Mouse (Mus musculus): ENCODE data around the gene Ccdc63. TPM values are rescaled to one million over a fixed set of nuclear protein-coding genes. Genes with fewer than 3 reads are reported as not detected.
A peak's percentile ranks its signal among the peaks of the same experiment; 100 is the strongest.

Gene Ccdc63
- polyA plus RNA-seq, 1 experiment from 2014 or later: 0.56 TPM

- H3K4me3 ChIP-seq (ENCODE audit: low read length): no peak overlapping the region
- ATAC-seq (replicated peaks; ENCODE audit: extremely low read depth, insufficient read depth, low FRiP score): no peak
- 57% methylated on average over 3 of the region's 3 CpGs for WGBS
- no peak overlapping the region for H3K27ac ChIP-seq (ENCODE audit: low read length)
- H3K9me3 ChIP-seq (replicated peaks; ENCODE audit: control insufficient read depth, low read length): peaks cover 4% of the 10 kb centered on the region; the same call in 1 of the 2 replicates
- H3K27me3 ChIP-seq (ENCODE audit: control insufficient read depth, insufficient read depth, low read length): no peaks in the 10 kb centered on the region
- no peaks in the 10 kb centered on the region for H3K36me3 ChIP-seq (ENCODE audit: control insufficient read depth, insufficient read depth)
- H3K9ac ChIP-seq (ENCODE audit: low read length): no peak overlapping the region
- H3K4me2 ChIP-seq (ENCODE audit: low read depth, low read length): no peak overlapping the region
- peaks cover 10% of the 10 kb centered on the region for H3K4me1 ChIP-seq (ENCODE audit: control insufficient read depth, insufficient read depth, low read length)
Observed at GRCm38 (mm10) chr5:122075736-122076135, 64.9 kb downstream of the Ccdc63 start.

- no peak overlapping the region for H3K4me3 ChIP-seq (ENCODE audit: low read length)
- no peaks in the 10 kb centered on the region for H3K27me3 ChIP-seq (ENCODE audit: control insufficient read depth, insufficient read depth, low read length)
- peaks cover 12% of the 10 kb centered on the region for H3K4me1 ChIP-seq (ENCODE audit: control insufficient read depth, insufficient read depth, low read length)
- WGBS: 72% methylated on average over 4 of the region's 4 CpGs
- ATAC-seq (replicated peaks; ENCODE audit: extremely low read depth, insufficient read depth, low FRiP score): no peak
- H3K4me2 ChIP-seq (ENCODE audit: low read depth, low read length): no peak overlapping the region
- no peak overlapping the region for H3K9ac ChIP-seq (ENCODE audit: low read length)
- H3K9me3 ChIP-seq (replicated peaks; ENCODE audit: control insufficient read depth, low read length): no peaks in the 10 kb centered on the region
- no peaks in the 10 kb centered on the region for H3K36me3 ChIP-seq (ENCODE audit: control insufficient read depth, insufficient read depth)
- H3K27ac ChIP-seq (ENCODE audit: low read length): peak overlapping the region; percentile 99
Observed at GRCm38 (mm10) chr5:122071997-122072396, 68.6 kb downstream of the Ccdc63 start.

GRCm38 (mm10) chr5:122070963-122071800 is 69.4 kb downstream of the Ccdc63 start:
- peak overlapping the region; percentile 64 for H3K9ac ChIP-seq (ENCODE audit: low read length)
- H3K4me1 ChIP-seq (ENCODE audit: control insufficient read depth, insufficient read depth, low read length): peaks cover 12% of the 10 kb centered on the region
- peak overlapping the region; percentile 99 for H3K27ac ChIP-seq (ENCODE audit: low read length)
- H3K4me3 ChIP-seq (ENCODE audit: low read length): no peak overlapping the region
- peak overlapping the region; percentile 29; the same call in 1 of the 2 replicates for H3K4me2 ChIP-seq (ENCODE audit: low read depth, low read length)
- no peaks in the 10 kb centered on the region for H3K27me3 ChIP-seq (ENCODE audit: control insufficient read depth, insufficient read depth, low read length)
- 33% methylated on average over 16 of the region's 16 CpGs for WGBS
- peak; percentile 90 for ATAC-seq (replicated peaks; ENCODE audit: extremely low read depth, insufficient read depth, low FRiP score)
- H3K9me3 ChIP-seq (replicated peaks; ENCODE audit: control insufficient read depth, low read length): no peaks in the 10 kb centered on the region
- H3K36me3 ChIP-seq (ENCODE audit: control insufficient read depth, insufficient read depth): no peaks in the 10 kb centered on the region

GRCm38 (mm10) chr5:122068563-122068962 is 72.1 kb downstream of the Ccdc63 start:
- peaks cover 12% of the 10 kb centered on the region for H3K4me1 ChIP-seq (ENCODE audit: control insufficient read depth, insufficient read depth, low read length)
- no peak for ATAC-seq (replicated peaks; ENCODE audit: extremely low read depth, insufficient read depth, low FRiP score)
- no peaks in the 10 kb centered on the region for H3K9me3 ChIP-seq (replicated peaks; ENCODE audit: control insufficient read depth, low read length)
- 68% methylated on average over 13 of the region's 13 CpGs for WGBS
- H3K36me3 ChIP-seq (ENCODE audit: control insufficient read depth, insufficient read depth): no peaks in the 10 kb centered on the region
- no peak overlapping the region for H3K4me3 ChIP-seq (ENCODE audit: low read length)
- H3K27ac ChIP-seq (ENCODE audit: low read length): no peak overlapping the region
- peak overlapping the region; percentile 24; the same call in 1 of the 2 replicates for H3K9ac ChIP-seq (ENCODE audit: low read length)
- H3K27me3 ChIP-seq (ENCODE audit: control insufficient read depth, insufficient read depth, low read length): no peaks in the 10 kb centered on the region
- no peak overlapping the region for H3K4me2 ChIP-seq (ENCODE audit: low read depth, low read length)

GRCm38 (mm10) chr5:122063204-122063933 is 77.3 kb downstream of the Ccdc63 start:
- Histone ChIP-seq H3K9me3 (replicated peaks; ENCODE audit: control insufficient read depth, low read length) (no peaks in the 10 kb centered on the region), H3K27me3 (ENCODE audit: control insufficient read depth, insufficient read depth, low read length) (no peaks in the 10 kb centered on the region), H3K36me3 (ENCODE audit: control insufficient read depth, insufficient read depth) (no peaks in the 10 kb centered on the region), H3K4me1 (ENCODE audit: control insufficient read depth, insufficient read depth, low read length) (peaks cover 20% of the 10 kb centered on the region), H3K9ac (ENCODE audit: low read length) (no peak overlapping the region), H3K27ac (ENCODE audit: low read length) (no peak overlapping the region), H3K4me3 (ENCODE audit: low read length) (no peak overlapping the region), H3K4me2 (ENCODE audit: low read depth, low read length) (no peak overlapping the region)
- no peak for ATAC-seq (replicated peaks; ENCODE audit: extremely low read depth, insufficient read depth, low FRiP score)
- 69% methylated on average over 25 of the region's 25 CpGs for WGBS

- H3K27me3 ChIP-seq (ENCODE audit: control insufficient read depth, insufficient read depth, low read length): no peaks in the 10 kb centered on the region
Observed at GRCm38 (mm10) chr5:122062479-122062878, 78.1 kb downstream of the Ccdc63 start.

GRCm38 (mm10) chr5:122060767-122061333 is 79.8 kb downstream of the Ccdc63 start:
- Histone ChIP-seq H3K9me3 (replicated peaks; ENCODE audit: control insufficient read depth, low read length) (peaks cover 7% of the 10 kb centered on the region), H3K4me1 (ENCODE audit: control insufficient read depth, insufficient read depth, low read length) (peaks cover 20% of the 10 kb centered on the region), H3K27me3 (ENCODE audit: control insufficient read depth, insufficient read depth, low read length) (no peaks in the 10 kb centered on the region), H3K4me3 (ENCODE audit: low read length) (no peak overlapping the region), H3K9ac (ENCODE audit: low read length) (no peak overlapping the region), H3K27ac (ENCODE audit: low read length) (no peak overlapping the region), H3K36me3 (ENCODE audit: control insufficient read depth, insufficient read depth) (no peaks in the 10 kb centered on the region), H3K4me2 (ENCODE audit: low read depth, low read length) (no peak overlapping the region)
- no peak for ATAC-seq (replicated peaks; ENCODE audit: extremely low read depth, insufficient read depth, low FRiP score)
- WGBS: 35% methylated on average over 9 of the region's 12 CpGs

More at GRCm38 (mm10) chr5:122062479-122062878, 78.1 kb downstream of the Ccdc63 start:
- peak overlapping the region; percentile 56; the same call in 1 of the 2 replicates for H3K9ac ChIP-seq (ENCODE audit: low read length)
- peaks cover 4% of the 10 kb centered on the region for H3K9me3 ChIP-seq (replicated peaks; ENCODE audit: control insufficient read depth, low read length)
- peak; percentile 25; the same call in 1 of the 2 replicates for ATAC-seq (replicated peaks; ENCODE audit: extremely low read depth, insufficient read depth, low FRiP score)
- WGBS: 10% methylated on average over 12 of the region's 12 CpGs
- H3K27ac ChIP-seq (ENCODE audit: low read length): peak overlapping the region; percentile 29; the same call in 1 of the 2 replicates
- H3K4me3 ChIP-seq (ENCODE audit: low read length): peak overlapping the region; percentile 22; the same call in 1 of the 2 replicates
- peak overlapping the region; percentile 57 for H3K4me2 ChIP-seq (ENCODE audit: low read depth, low read length)
- no peaks in the 10 kb centered on the region for H3K36me3 ChIP-seq (ENCODE audit: control insufficient read depth, insufficient read depth)
- peaks cover 20% of the 10 kb centered on the region for H3K4me1 ChIP-seq (ENCODE audit: control insufficient read depth, insufficient read depth, low read length)

GRCm38 (mm10) chr5:122059060-122060017 is 81.3 kb downstream of the Ccdc63 start:
- Histone ChIP-seq H3K4me3 (ENCODE audit: low read length) (peak overlapping the region; percentile 34), H3K27ac (ENCODE audit: low read length) (no peak overlapping the region), H3K27me3 (ENCODE audit: control insufficient read depth, insufficient read depth, low read length) (no peaks in the 10 kb centered on the region; the same call in 1 of the 2 replicates), H3K36me3 (ENCODE audit: control insufficient read depth, insufficient read depth) (no peaks in the 10 kb centered on the region), H3K4me2 (ENCODE audit: low read depth, low read length) (peak overlapping the region; percentile 70), H3K9me3 (replicated peaks; ENCODE audit: control insufficient read depth, low read length) (peaks cover 7% of the 10 kb centered on the region), H3K4me1 (ENCODE audit: control insufficient read depth, insufficient read depth, low read length) (peaks cover 20% of the 10 kb centered on the region), H3K9ac (ENCODE audit: low read length) (peak overlapping the region; percentile 68)
- no peak for ATAC-seq (replicated peaks; ENCODE audit: extremely low read depth, insufficient read depth, low FRiP score)
- 24% methylated on average over 39 of the region's 39 CpGs for WGBS

Measured in heart, embryonic 16.5 days (tissue).